Mouse (Mus musculus): ENCODE measurements around the gene Kri1. TPM values are rescaled to one million over a fixed set of nuclear protein-coding genes. Genes with fewer than 3 reads are reported as not detected.

Kri1 gene
- 13.2 and 16.3 TPM in 2 replicates for polyA plus RNA-seq (2014; fragmentation: Nextera tagmentation; extraction: Ambion mirVana)

GRCm38 (mm10) chr9:21287571-21288402 is at the start of gene Kri1:
Gene Kri1, minus strand, starts transcription at chr9:21287969.
- peaks cover 7% of the 10 kb centered on the region; the same call in 1 of the 2 replicates for H3K36me3 ChIP-seq (ENCODE audit: control insufficient read depth, insufficient read depth, low read length)
- H3K4me2 ChIP-seq = peak within 1 kb of the TSS; percentile 86
- under 1% methylated on average over 59 of the region's 59 CpGs for WGBS
- peak within 1 kb of the TSS; percentile 83 for H3K4me3 ChIP-seq (ENCODE audit: low read depth, low read length)
- no peaks in the 10 kb centered on the region for H3K27me3 ChIP-seq (ENCODE audit: control insufficient read depth, insufficient read depth, low read length)
- H3K27ac ChIP-seq (ENCODE audit: low read depth, low read length) = peak within 1 kb of the TSS; percentile 48; the same call in 1 of the 2 replicates
- DNase-seq (ENCODE audit: low spot score, missing footprints) (peak; percentile 100), ATAC-seq (ENCODE audit: low FRiP score) (peak; percentile 68)
- no peaks in the 10 kb centered on the region for H3K9me3 ChIP-seq (ENCODE audit: control insufficient read depth, low read length)
- peak within 1 kb of the TSS; percentile 84 for H3K9ac ChIP-seq (ENCODE audit: low read length)
- H3K4me1 ChIP-seq (ENCODE audit: control insufficient read depth, insufficient read depth, low read length) = peaks cover 30% of the 10 kb centered on the region

GRCm38 (mm10) chr9:21336491-21336890 is 48.7 kb upstream of the Kri1 start:
- Histone ChIP-seq H3K4me3 (ENCODE audit: low read depth, low read length) (no peak overlapping the region), H3K36me3 (ENCODE audit: control insufficient read depth, insufficient read depth, low read length) (no peaks in the 10 kb centered on the region), H3K9ac (ENCODE audit: low read length) (no peak overlapping the region), H3K27ac (ENCODE audit: low read depth, low read length) (no peak overlapping the region), H3K27me3 (ENCODE audit: control insufficient read depth, insufficient read depth, low read length) (no peaks in the 10 kb centered on the region), H3K4me1 (ENCODE audit: control insufficient read depth, insufficient read depth, low read length) (no peaks in the 10 kb centered on the region), H3K4me2 (no peak overlapping the region), H3K9me3 (ENCODE audit: control insufficient read depth, low read length) (no peaks in the 10 kb centered on the region)
- ATAC-seq (ENCODE audit: low FRiP score) (no peak), DNase-seq (ENCODE audit: low spot score, missing footprints) (no peak)
- 86% methylated on average over 8 of the region's 8 CpGs for WGBS

DNA sequence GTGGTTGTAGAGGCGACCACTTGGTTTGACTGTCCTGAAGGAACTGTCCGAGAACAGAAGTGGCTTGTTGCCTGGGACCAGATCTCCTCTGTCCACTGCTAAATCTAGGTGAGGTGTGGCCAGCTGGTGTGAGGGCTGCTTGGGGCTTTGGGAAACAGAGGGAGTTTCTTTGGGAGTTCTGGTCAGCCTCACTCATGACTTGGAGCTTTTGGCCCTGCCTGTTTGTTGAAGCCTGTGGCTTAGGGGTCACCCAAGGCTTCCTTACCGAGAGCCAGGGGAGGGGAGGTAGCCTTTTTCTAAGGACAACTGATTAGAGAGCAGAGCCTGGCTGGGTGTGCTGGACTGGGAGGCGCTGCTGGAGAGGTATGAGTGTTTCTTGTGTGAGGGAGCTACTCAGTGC is 47.6 kb upstream of the Kri1 start:
- Histone ChIP-seq H3K27me3 (ENCODE audit: control insufficient read depth, insufficient read depth, low read length) (no peaks in the 10 kb centered on the region), H3K4me3 (ENCODE audit: low read depth, low read length) (no peak overlapping the region), H3K4me1 (ENCODE audit: control insufficient read depth, insufficient read depth, low read length) (no peaks in the 10 kb centered on the region), H3K9ac (ENCODE audit: low read length) (no peak overlapping the region), H3K9me3 (ENCODE audit: control insufficient read depth, low read length) (no peaks in the 10 kb centered on the region), H3K27ac (ENCODE audit: low read depth, low read length) (no peak overlapping the region), H3K36me3 (ENCODE audit: control insufficient read depth, insufficient read depth, low read length) (no peaks in the 10 kb centered on the region), H3K4me2 (no peak overlapping the region)
- 91% methylated on average over 4 of the region's 4 CpGs for whole genome bisulfite sequencing
- DNase-seq (ENCODE audit: low spot score, missing footprints) (no peak), ATAC-seq (ENCODE audit: low FRiP score) (no peak)

- no peak for ATAC-seq (ENCODE audit: low FRiP score)
- Histone ChIP-seq H3K27me3 (ENCODE audit: control insufficient read depth, insufficient read depth, low read length) (no peaks in the 10 kb centered on the region), H3K27ac (ENCODE audit: low read depth, low read length) (no peak overlapping the region), H3K4me3 (ENCODE audit: low read depth, low read length) (no peak overlapping the region), H3K36me3 (ENCODE audit: control insufficient read depth, insufficient read depth, low read length) (no peaks in the 10 kb centered on the region), H3K9me3 (ENCODE audit: control insufficient read depth, low read length) (no peaks in the 10 kb centered on the region), H3K4me2 (no peak overlapping the region), H3K4me1 (ENCODE audit: control insufficient read depth, insufficient read depth, low read length) (no peaks in the 10 kb centered on the region; the same call in 1 of the 2 replicates), H3K9ac (ENCODE audit: low read length) (no peak overlapping the region)
- DNase-seq (ENCODE audit: low spot score, missing footprints) = no peak
Measured at GRCm38 (mm10) chr9:21334747-21335146, 47.0 kb upstream of the Kri1 start.

DNA sequence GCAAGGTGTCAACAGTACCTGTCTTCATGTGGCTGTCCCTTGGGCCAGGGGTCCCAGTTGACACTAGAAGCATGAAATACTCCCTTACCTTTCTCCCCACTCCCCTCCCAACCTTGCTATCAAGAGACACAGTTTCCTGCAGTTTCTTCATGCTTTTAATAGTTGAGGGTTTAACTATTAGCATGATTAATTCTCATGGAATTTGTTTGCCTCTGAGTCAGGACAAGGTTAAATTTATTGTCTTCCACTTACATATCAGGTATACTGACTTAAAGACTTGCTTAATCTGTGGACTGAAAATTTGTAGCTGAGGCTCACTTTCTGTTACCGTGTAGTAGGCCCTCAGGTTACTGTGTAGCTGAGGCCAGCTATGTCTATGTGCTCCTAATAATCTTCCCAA is 45.8 kb upstream of the Kri1 start:
- WGBS = 95% methylated on average over 1 of the region's 1 CpGs
- ATAC-seq (ENCODE audit: low FRiP score) = no peak
- H3K27ac ChIP-seq (ENCODE audit: low read depth, low read length) = no peak overlapping the region

DNA sequence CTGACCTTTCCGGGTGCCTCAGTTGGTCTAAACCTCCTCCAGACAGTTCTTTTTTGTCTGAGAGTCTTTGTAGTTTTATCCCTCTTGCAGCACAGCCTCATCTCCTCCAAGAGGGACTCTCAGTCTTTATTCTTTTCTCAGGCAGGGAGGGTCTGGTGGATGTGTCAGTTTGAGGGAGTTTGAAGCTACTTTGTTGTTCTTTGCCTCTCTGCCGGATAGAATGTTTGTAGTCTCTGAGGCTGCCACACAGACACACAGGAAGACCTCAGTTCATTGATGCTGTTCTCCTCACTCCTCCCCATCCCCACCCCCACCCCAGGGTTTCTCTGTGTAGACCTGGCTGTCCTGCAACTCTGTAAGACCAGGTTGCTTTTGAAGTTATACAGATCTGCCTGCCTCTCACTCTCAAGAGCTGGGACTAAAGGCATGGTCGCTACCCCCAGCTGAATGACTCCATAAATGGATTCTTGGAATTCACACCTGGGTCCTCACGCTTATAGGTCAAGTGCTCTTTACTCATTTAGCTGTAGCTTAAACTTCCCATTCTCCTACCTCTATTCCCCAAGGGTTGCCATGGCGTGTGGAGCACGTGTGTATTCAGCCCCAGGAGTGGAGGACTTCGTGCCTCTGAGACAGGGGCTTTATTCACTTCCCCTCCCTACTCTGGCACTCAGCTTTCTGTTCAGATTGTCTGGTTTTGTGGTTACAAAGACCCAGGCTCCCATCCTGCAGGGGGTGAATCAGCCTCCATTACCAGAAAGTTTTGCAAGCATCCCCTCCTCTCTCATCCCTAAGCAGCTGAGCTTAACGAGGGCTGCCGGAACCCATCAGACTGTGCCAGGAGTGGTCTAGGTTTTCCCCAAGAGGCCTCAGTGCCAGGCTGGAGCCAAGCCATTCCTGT is 44.6 kb upstream of the Kri1 start:
- no peak overlapping the region for H3K9ac ChIP-seq (ENCODE audit: low read length)
- no peak for DNase-seq (ENCODE audit: low spot score, missing footprints)
- H3K9me3 ChIP-seq (ENCODE audit: control insufficient read depth, low read length) = no peaks in the 10 kb centered on the region
- ATAC-seq (ENCODE audit: low FRiP score) = no peak
- no peaks in the 10 kb centered on the region for H3K36me3 ChIP-seq (ENCODE audit: control insufficient read depth, insufficient read depth, low read length)
- WGBS = 40% methylated on average over 9 of the region's 9 CpGs
- no peaks in the 10 kb centered on the region; the same call in 1 of the 2 replicates for H3K4me1 ChIP-seq (ENCODE audit: control insufficient read depth, insufficient read depth, low read length)
- H3K4me3 ChIP-seq (ENCODE audit: low read depth, low read length) = no peak overlapping the region
- H3K4me2 ChIP-seq = no peak overlapping the region
- H3K27me3 ChIP-seq (ENCODE audit: control insufficient read depth, insufficient read depth, low read length) = no peaks in the 10 kb centered on the region
- H3K27ac ChIP-seq (ENCODE audit: low read depth, low read length) = no peak overlapping the region

More for the DNA sequence above, 45.8 kb upstream of the Kri1 start:
- Histone ChIP-seq H3K4me3 (ENCODE audit: low read depth, low read length) (no peak overlapping the region), H3K36me3 (ENCODE audit: control insufficient read depth, insufficient read depth, low read length) (no peaks in the 10 kb centered on the region), H3K27me3 (ENCODE audit: control insufficient read depth, insufficient read depth, low read length) (no peaks in the 10 kb centered on the region), H3K9me3 (ENCODE audit: control insufficient read depth, low read length) (no peaks in the 10 kb centered on the region), H3K4me1 (ENCODE audit: control insufficient read depth, insufficient read depth, low read length) (no peaks in the 10 kb centered on the region; the same call in 1 of the 2 replicates), H3K9ac (ENCODE audit: low read length) (no peak overlapping the region), H3K4me2 (no peak overlapping the region)
- no peak for DNase-seq (ENCODE audit: low spot score, missing footprints)

GRCm38 (mm10) chr9:21331365-21332140 is 43.8 kb upstream of the Kri1 start:
- no peak overlapping the region for H3K4me2 ChIP-seq
- no peak overlapping the region for H3K9ac ChIP-seq (ENCODE audit: low read length)
- 87% methylated on average over 12 of the region's 12 CpGs for WGBS

GRCm38 (mm10) chr9:21329699-21330289 is 42.0 kb upstream of the Kri1 start:
- 91% methylated on average over 10 of the region's 10 CpGs for WGBS
- H3K4me3 ChIP-seq (ENCODE audit: low read depth, low read length) = no peak overlapping the region
- no peak for DNase-seq (ENCODE audit: low spot score, missing footprints)
- no peak overlapping the region for H3K27ac ChIP-seq (ENCODE audit: low read depth, low read length)
- H3K4me1 ChIP-seq (ENCODE audit: control insufficient read depth, insufficient read depth, low read length) = no peaks in the 10 kb centered on the region; the same call in 1 of the 2 replicates
- H3K9ac ChIP-seq (ENCODE audit: low read length) = no peak overlapping the region
- no peaks in the 10 kb centered on the region for H3K27me3 ChIP-seq (ENCODE audit: control insufficient read depth, insufficient read depth, low read length)
- H3K36me3 ChIP-seq (ENCODE audit: control insufficient read depth, insufficient read depth, low read length) = peaks cover 2% of the 10 kb centered on the region; the same call in 1 of the 2 replicates
- H3K4me2 ChIP-seq = no peak overlapping the region
- H3K9me3 ChIP-seq (ENCODE audit: control insufficient read depth, low read length) = no peaks in the 10 kb centered on the region
- no peak for ATAC-seq (ENCODE audit: low FRiP score)

More at GRCm38 (mm10) chr9:21331365-21332140, 43.8 kb upstream of the Kri1 start:
- H3K9me3 ChIP-seq (ENCODE audit: control insufficient read depth, low read length) = no peaks in the 10 kb centered on the region
- no peak overlapping the region for H3K27ac ChIP-seq (ENCODE audit: low read depth, low read length)
- no peak for ATAC-seq (ENCODE audit: low FRiP score)
- H3K4me3 ChIP-seq (ENCODE audit: low read depth, low read length) = no peak overlapping the region
- DNase-seq (ENCODE audit: low spot score, missing footprints) = no peak
- no peaks in the 10 kb centered on the region for H3K36me3 ChIP-seq (ENCODE audit: control insufficient read depth, insufficient read depth, low read length)
- H3K27me3 ChIP-seq (ENCODE audit: control insufficient read depth, insufficient read depth, low read length) = no peaks in the 10 kb centered on the region
- no peaks in the 10 kb centered on the region; the same call in 1 of the 2 replicates for H3K4me1 ChIP-seq (ENCODE audit: control insufficient read depth, insufficient read depth, low read length)
